Mouse (Mus musculus) lung, postnatal 36 days (tissue): ENCODE results near the gene Ezh1.

Source experiments
- DNase-seq: peaks from one replicate; pipeline ENCODE4 v3.0.0; 2022; ENCODE audit warnings: mixed read lengths

Ezh1 gene

GRCm38 (mm10) chr11:101196175-101196574 is 30.1 kb downstream of the Ezh1 start:
- DNase-seq: no peak

GRCm38 (mm10) chr11:101195571-101195970 is 30.7 kb downstream of the Ezh1 start:
- DNase-seq: no peak

- no peak for DNase-seq
These were observed 31.2 kb downstream of the Ezh1 start for GRCm38 (mm10) chr11:101195101-101195500.

GRCm38 (mm10) chr11:101194643-101195042 is 31.6 kb downstream of the Ezh1 start:
- DNase-seq: no peak

GRCm38 (mm10) chr11:101194137-101194536 is 32.1 kb downstream of the Ezh1 start:
- DNase-seq: no peak

GRCm38 (mm10) chr11:101193076-101193475 is 33.2 kb downstream of the Ezh1 start:
- no peak for DNase-seq

GRCm38 (mm10) chr11:101192646-101193045 is 33.6 kb downstream of the Ezh1 start:
- DNase-seq: no peak

- no peak for DNase-seq
These were observed 34.3 kb downstream of the Ezh1 start for GRCm38 (mm10) chr11:101191919-101192470.

- no peak for DNase-seq
These were observed 35.1 kb downstream of the Ezh1 start for GRCm38 (mm10) chr11:101190913-101191907.

GRCm38 (mm10) chr11:101190181-101190912 is 35.9 kb downstream of the Ezh1 start:
- no peak for DNase-seq

GRCm38 (mm10) chr11:101189495-101190180 is 36.6 kb downstream of the Ezh1 start:
- peak; percentile 68 for DNase-seq

- no peak for DNase-seq
These were observed 38.0 kb downstream of the Ezh1 start for GRCm38 (mm10) chr11:101188166-101188805.

- DNase-seq: no peak
These were observed 38.7 kb downstream of the Ezh1 start for GRCm38 (mm10) chr11:101187541-101187940.

- no peak for DNase-seq
These were observed 39.6 kb downstream of the Ezh1 start for GRCm38 (mm10) chr11:101186526-101187247.

- DNase-seq: no peak
These were observed 40.8 kb downstream of the Ezh1 start for GRCm38 (mm10) chr11:101185441-101185840.

- DNase-seq: no peak
These were observed 41.3 kb downstream of the Ezh1 start for GRCm38 (mm10) chr11:101184984-101185383.

- DNase-seq: no peak
These were observed 43.3 kb downstream of the Ezh1 start for GRCm38 (mm10) chr11:101182771-101183517.

GRCm38 (mm10) chr11:101181961-101182360 is 44.3 kb downstream of the Ezh1 start:
- no peak for DNase-seq

GRCm38 (mm10) chr11:101180846-101181740 is 45.2 kb downstream of the Ezh1 start:
- DNase-seq: peak; percentile 86

- no peak for DNase-seq
These were observed 46.0 kb downstream of the Ezh1 start for GRCm38 (mm10) chr11:101180261-101180660.
